In the genomic region with DNA sequence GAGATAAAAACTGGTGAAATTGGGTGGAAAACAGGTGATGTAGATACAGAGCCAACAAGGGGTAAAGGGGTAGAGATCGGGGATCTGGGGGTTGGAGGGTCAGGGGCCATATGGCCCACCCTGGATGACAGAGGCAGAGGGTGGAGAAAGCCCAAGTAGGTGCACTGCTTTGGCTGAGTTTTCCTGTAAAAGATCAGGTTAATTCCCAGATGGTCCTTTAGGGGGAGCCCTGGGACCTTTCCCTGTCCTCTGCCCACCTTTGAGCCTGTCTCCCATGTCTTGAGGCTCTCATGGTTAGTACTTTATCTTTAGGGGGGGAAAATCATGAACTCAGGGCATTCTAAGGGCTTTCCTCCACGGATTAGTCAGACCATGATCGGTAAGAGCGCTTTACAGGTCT, we compare ENCODE assay signal across 9 mouse cellular contexts.
DNase-seq lines count a peak whose midpoint lies in the region; ATAC-seq lines count a peak whose summit lies in the region.
"Had no signal": no experiment of that assay in that cellular context is flagged by ENCODE, and none has a peak within 500 bp of the region (broad histone marks: within the 10 kb centered on the region; RNA-seq: fewer than 3 reads in every experiment).

No protein-coding gene starts in this region.

- H3K27ac ChIP-seq in midbrain, embryonic 14.5 days (replicated peaks; ENCODE audit: low read depth, low read length) = no peak overlapping the region
- H3K27ac ChIP-seq: neural tube, embryonic 12.5 days had no signal

- no peaks in the 10 kb centered on the region for H3K9me3 ChIP-seq in midbrain, embryonic 14.5 days (ENCODE audit: control insufficient read depth, low read length)
- H3K9me3 ChIP-seq: neural tube, embryonic 12.5 days had no signal

- H3K4me2 ChIP-seq in midbrain, embryonic 14.5 days (ENCODE audit: low read length) = no peak overlapping the region
- H3K4me2 ChIP-seq: neural tube, embryonic 12.5 days had no signal

- peak; percentile 56 for ATAC-seq in frontal cortex, adult (ENCODE audit: low TSS enrichment)
- no peak for ATAC-seq in midbrain, embryonic 14.5 days (ENCODE audit: low FRiP score, low TSS enrichment)

- no peak overlapping the region for H3K4me3 ChIP-seq in midbrain, embryonic 14.5 days (replicated peaks; ENCODE audit: low read depth, low read length)
- H3K4me3 ChIP-seq: neural tube, embryonic 12.5 days had no signal

- no peaks in the 10 kb centered on the region for H3K27me3 ChIP-seq in midbrain, embryonic 14.5 days (ENCODE audit: control insufficient read depth, insufficient read depth, low read length)
- H3K27me3 ChIP-seq: neural tube, embryonic 12.5 days had no signal

- DNase-seq in frontal cortex, postnatal 14 days (ENCODE audit: low spot score in 2 of 2) = no peak
- peak; percentile 13 for DNase-seq in urinary bladder, postnatal 14 days (ENCODE audit: low spot score)
- no peak for DNase-seq in urinary bladder, postnatal 25 days (ENCODE audit: low spot score)
- peak; percentile 31 for DNase-seq in embryo, embryonic 11.5 days (ENCODE audit: low read depth, low spot score)
- DNase-seq in kidney, postnatal 10 days = peak; percentile 43
- DNase-seq in midbrain, embryonic 14.5 days = peak; percentile 73
- DNase-seq in thymus, postnatal 4 days = peak; percentile 12

- H3K9ac ChIP-seq in midbrain, embryonic 14.5 days (replicated peaks; ENCODE audit: low read length) = no peak overlapping the region
- H3K9ac ChIP-seq: neural tube, embryonic 12.5 days had no signal

- H3K36me3 ChIP-seq in midbrain, embryonic 14.5 days (ENCODE audit: control insufficient read depth, insufficient read depth, low read length) = no peaks in the 10 kb centered on the region
- H3K36me3 ChIP-seq: neural tube, embryonic 12.5 days had no signal

- H3K4me1 ChIP-seq in midbrain, embryonic 14.5 days (ENCODE audit: control insufficient read depth, insufficient read depth, low read length) = peaks cover 8% of the 10 kb centered on the region

- 19% methylated on average over 4 of the region's 4 CpGs for WGBS in midbrain, embryonic 14.5 days

Comparison
In these comparisons a context has a peak if more than half of its experiments do, and no peak if none do; other contexts are left out.
1. DNase-seq: peak in urinary bladder, postnatal 14 days (single experiment), embryo, embryonic 11.5 days (single experiment), kidney, postnatal 10 days (single experiment), midbrain, embryonic 14.5 days (single experiment) and thymus, postnatal 4 days (single experiment); none in frontal cortex, postnatal 14 days (0 of 2) and urinary bladder, postnatal 25 days (single experiment).